Mouse (Mus musculus) skeletal muscle tissue, adult 2 months (tissue): Measurements from ENCODE around the gene Olfr1426.
"Not testable (repeated sequence)": the region's sequence is repeated elsewhere in the genome, so short reads cannot be mapped to it uniquely, and the experiment has no call there.

ENCODE experiments used
- DNase-seq: peaks from one replicate; pipeline ENCODE4 v3.0.0-alpha.2; 2012; ENCODE audit warnings: low read depth, low spot score

Olfr1426 gene

DNA sequence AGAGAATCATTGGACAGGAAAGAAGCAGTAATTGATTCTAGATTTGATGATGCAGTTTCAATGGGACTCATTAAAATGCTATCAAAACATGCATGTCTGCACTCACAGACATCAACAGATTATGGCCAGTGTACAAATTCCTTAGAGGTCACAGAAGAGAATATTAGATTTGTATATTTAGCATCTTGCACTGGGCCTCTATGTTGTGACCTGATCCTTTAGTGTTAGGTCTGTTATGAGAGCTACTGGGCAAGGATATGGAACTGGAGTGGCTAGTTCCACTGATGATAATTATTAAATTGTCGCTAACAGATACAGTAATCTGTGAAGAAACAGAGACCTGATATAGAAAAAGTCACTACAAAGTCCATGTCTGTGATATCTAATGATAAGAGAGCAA, at the start of gene Olfr1426:
Gene Olfr1426, minus strand, starts transcription at position 101 of the 400 bp plus-strand sequence.
- DNase-seq: no peak

DNA sequence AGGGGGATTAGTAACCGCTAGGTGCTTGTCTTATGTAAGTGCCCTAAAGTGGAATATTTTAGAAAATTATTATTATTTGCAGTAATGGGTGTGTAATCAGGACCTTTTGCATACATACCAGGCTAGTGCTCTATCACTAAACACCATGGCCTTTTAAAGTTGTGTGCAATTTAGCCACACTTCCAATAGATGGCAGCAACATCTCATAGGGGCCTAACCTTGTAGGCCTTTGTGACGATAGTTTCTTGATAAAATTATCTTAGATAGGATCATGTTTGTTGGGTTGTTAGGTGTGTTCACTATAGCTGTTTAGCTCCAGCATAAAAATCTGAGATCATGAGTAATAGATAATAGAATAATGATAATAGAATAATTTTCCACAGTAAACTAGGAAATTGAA, 42.5 kb upstream of the Olfr1426 start:
- DNase-seq: peak; percentile 4

DNA sequence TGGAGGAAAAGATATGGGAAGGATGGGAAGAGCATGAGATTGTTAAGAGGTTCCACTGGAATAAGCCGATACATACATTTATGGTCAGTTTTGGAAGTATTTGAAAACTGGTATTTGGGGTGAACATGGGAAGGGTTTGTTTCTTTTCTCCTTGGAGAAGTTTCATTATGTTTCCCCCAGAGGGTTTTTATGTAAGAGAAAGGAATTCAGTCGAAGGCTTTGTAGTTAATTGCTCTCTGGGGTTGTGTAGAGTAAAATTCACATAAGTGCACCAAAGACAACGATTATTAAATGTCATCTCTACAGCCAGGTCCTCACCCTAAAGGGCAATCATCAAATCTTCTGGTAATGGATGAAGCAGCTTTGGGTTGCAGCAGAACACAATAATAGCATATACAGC, 31.3 kb upstream of the Olfr1426 start, which contains the start of gene Olfr76:
Gene Olfr76, minus strand, starts transcription at position 101 of the 400 bp plus-strand sequence.
- no peak for DNase-seq

DNA sequence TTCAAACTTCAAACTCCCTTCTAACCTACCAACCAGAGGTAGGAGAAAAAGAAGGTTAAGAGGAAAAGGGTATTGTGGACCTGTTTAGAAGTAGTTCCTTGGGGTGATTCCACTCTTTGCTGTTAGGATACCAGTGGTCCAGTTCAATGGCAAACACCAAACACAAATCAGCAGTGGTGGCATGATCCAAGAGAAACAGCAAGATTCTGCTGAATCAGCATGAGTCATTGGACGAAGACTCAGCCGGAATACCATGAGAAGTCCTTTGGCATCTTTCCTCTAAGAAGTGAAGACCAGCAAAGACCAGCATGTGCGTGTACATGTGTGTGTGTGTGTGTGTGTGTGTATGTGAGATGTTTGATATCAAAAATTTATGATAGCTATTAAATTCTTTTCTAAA, 24.7 kb upstream of the Olfr1426 start:
- DNase-seq: no peak

DNA sequence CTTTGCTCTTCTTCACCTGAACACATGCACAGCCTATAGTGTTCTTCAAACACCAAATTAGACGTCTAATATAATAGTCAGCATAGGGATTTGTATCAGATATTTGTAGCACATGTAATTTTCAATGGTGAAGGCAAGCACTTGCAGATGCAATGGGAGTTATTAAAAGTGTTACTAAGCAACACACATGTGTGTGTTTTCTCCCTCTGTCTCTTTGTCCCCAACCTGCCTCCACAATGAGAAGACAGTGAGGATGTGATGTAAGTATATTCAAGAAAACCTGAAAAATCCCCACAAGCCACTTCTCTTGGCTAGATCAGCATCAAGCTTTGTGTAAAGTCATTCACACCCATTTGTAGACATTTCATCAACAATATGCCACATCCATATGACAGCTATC, 24.0 kb upstream of the Olfr1426 start, which contains the start of gene Olfr1428:
Gene Olfr1428, minus strand, starts transcription at position 101 of the 400 bp plus-strand sequence.
- no peak for DNase-seq

DNA sequence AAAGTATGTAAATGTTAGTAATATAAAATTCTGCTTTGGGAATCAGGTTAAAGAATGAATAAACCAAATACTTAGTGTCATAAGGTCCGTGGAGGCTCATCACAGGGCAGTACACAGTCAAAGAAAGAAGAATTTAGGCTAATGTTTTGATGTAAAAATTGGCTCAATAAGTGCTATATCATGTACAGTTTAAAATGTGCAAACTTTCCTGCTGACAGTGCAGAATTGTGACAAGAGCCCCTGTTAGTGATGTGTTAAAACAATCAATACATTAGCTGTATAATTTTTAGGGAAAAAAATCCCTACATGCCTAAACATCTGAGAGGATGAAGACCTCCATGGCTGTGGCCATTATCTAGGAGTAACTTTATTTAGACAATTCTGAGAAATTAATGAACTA, 22.0 kb upstream of the Olfr1426 start:
- no peak for DNase-seq

DNA sequence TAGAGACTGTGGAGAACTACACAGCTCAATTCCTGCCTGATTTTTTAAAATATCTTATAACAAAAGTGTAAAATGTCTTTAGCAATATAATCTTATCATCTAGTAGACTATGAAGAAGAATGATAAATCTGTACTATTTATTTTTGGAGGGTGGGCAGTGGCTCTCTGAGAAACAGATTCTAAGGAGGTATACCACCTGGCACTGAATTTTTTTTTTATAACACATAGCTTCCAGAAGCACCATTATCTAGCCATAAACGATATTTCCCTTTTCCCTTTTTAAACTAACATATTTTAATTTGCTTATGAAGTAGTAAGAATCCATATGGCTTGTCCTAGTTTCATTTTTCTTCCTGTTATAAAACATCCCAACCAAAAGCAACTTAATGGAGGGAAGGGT, 12.7 kb upstream of the Olfr1426 start:
- no peak for DNase-seq

DNA sequence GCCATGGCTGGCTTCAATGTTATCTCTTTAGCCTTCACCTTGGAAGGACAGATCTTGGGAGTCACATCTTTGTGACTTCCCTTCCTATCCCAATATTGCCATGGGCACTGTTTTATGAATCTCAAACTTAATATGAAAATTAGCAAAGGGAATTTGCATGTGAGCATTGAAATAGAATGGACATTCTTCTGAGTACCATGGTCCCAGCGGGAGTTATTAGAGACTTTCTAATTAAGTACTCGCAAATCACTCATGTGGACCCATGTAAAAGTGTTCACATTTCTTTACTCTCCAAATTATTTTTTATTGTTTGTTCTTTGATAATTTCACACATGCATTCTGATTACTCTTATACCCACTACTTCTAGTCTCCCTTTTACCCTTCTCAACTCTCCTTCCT, 11.4 kb upstream of the Olfr1426 start, which contains the start of gene Olfr1427:
Gene Olfr1427, minus strand, starts transcription at position 101 of the 400 bp plus-strand sequence.
- DNase-seq: no peak

DNA sequence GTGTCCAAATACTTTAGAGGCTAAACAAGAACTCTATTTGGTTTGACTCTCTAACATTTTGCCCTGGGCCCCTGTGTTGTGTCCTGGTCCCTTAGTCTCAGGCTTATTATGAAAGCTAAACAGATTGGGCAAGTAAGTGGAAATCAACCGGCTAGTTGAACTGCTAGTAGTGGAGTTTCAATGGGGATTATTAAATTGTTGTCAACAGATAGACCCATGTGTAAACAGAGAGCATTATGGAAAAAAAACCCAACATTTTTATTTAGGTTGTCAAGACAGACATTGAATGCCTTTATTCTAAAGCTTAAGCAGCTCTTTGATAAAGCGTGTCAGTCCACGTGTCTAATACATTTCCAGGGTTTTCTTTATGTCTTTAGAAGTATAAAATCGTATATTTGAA, 14.2 kb downstream of the Olfr1426 start, which contains the start of gene Olfr1425:
Gene Olfr1425, minus strand, starts transcription at position 101 of the 400 bp plus-strand sequence.
- DNase-seq: not testable (repeated sequence)

DNA sequence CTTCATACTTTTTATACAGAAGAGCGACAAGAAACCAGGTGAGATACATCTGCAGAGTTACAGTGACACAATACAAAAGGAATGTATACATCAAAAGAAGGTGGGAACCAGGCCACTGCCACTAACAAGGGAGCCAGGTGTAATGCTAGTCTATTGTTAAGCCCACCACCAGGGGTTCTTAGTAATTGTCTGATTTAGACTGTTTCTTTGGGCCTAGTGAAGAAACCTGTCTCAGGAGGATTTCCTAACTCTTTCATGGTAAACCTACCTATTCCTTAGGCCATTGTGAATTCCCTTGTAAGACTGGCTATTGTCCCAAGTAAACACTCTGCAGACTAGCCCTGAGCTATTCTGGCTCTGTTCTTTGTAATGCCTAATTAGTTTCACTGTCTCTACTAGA, 22.3 kb downstream of the Olfr1426 start:
- DNase-seq: not testable (repeated sequence)

DNA sequence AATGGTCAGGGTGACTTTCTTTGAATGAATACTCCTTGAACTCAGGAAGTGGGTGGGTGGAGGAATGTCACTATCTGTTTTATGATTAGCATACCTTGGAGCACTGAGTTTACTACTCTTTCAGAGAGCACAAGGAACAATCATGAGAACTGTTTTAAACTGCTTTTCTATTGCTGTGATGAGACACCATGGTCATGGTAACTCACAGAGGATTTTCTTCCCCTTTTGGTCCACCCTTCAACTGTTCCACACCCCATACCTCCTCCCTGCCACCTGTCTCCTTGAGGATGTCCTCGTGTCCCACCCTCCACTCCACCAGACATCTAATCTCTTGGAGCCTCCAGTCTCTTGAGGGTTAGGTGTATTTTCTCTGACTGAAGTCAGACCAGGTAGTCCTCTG, 24.0 kb downstream of the Olfr1426 start:
- DNase-seq: not testable (repeated sequence)

DNA sequence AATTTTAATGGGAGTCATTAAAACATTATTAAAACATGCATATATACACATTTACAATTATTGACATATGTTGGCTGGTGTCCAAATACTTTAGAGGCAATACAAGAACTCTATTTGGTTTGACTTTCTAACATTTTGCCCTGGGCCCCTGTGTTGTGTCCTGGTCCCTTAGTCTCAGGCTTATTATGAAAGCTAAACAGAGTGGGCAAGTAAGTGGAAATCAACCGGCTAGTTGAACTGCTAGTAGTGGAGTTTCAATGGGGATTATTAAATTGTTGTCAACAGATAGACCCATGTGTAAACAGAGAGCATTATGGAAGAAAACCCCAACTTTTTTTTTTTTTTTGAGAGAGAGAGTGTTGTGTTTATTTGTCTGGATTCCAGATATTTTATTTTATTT, 29.2 kb downstream of the Olfr1426 start, which contains the start of gene Olfr1424:
Gene Olfr1424, minus strand, starts transcription at position 101 of the 400 bp plus-strand sequence.
- DNase-seq: not testable (repeated sequence)

DNA sequence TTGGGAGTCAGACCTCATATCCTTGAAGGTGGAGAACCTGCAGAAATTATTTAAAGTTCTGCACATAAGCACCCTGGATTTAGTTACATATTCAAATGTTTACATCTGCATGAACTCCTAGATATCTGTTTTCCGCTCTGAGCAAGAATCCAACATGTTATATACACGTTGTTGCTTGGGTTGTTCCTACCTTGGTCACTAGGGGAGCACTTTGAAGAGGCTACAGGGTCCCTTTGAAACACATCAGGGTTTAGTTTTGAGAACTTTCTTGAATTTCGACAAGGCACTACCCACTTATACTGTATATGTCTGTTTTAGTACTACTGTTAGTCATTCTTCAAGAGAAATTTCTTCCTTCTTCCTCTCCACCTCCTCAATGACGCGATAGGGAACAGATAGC, 48.6 kb downstream of the Olfr1426 start:
- no peak for DNase-seq

DNA sequence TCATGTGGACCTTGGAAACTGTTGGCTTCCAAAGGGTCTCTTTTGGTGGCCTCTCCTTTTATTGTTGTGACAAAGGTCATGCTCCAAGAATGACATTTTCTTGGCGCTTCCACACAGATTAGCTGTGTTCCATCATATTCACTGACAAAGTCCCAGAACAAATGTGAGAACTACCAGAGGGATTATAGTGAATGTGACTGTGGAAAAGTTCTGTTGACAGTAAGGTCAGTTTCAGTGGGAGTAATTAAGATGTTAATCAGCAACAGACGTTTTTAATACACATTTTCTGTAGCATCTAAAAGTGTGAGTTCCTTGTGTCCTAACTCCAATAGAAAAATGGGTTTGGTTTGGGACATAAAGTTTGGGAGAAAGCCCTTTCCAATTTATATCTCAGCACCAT, 50.6 kb downstream of the Olfr1426 start, which contains the start of gene Olfr1423:
Gene Olfr1423, minus strand, starts transcription at position 101 of the 400 bp plus-strand sequence.
- DNase-seq: no peak

DNA sequence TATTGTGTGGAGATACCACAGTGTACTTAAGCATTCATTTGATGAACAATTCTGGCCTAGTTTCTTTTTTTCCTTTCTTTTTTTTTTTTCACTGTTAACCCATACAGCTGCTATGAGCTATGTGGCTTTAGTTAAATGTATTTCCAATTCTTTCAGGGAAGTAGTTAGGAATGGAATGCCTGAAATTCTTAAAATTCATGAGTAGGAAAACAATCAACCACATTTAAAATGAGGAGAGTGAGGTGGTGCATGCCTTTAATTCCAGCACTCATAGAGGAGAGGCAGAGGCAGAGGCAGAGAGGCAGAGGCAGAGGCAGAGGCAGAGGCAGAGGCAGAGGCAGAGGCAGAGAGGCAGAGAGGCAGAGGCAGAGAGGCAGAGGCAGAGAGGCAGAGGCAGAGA, 54.1 kb downstream of the Olfr1426 start:
- no peak for DNase-seq
